Mouse (Mus musculus) liver, postnatal 0 days (tissue): ENCODE measurements around the gene St8sia4.

ENCODE experiments used
- CTCF ChIP-seq: sonication (generic); IDR thresholded peaks from 2 replicates; pipeline ENCODE4 v1.5.1; 2016; ENCODE audit warnings: antibody characterized with exemption, low read depth
- EP300 ChIP-seq: IDR thresholded peaks from 2 replicates; pipeline ENCODE4 v1.6.1; 2016; ENCODE audit warnings: antibody characterized with exemption, low read depth, mild to moderate bottlenecking

DNA sequence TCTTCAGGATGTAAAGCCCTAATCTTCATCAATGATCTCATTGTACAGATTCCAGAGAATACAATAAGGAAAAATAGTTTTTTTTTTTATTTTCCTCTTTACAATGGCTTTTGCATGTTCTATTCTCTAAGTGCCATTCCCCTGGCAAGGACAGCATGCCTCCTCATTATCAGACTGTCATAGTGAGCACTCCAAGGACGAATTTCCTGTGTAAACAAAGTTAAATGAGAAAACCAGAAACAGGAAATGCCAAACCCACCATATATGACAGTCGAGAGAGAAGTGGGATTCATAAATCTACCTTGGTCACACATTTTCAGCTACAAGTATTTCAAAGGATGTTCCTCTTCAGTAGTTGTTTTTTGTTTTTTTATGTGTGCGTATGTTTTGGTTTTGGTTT, 49.2 kb downstream of the St8sia4 start:
- TF ChIP-seq CTCF (no peak), EP300 (no peak)
